Mouse (Mus musculus) heart, embryonic 16.5 days (tissue): ENCODE results near the gene Gm20896. TPM values are rescaled to one million over a fixed set of nuclear protein-coding genes. Genes with fewer than 3 reads are reported as not detected.
"Not testable (repeated sequence)": the region's sequence is repeated elsewhere in the genome, so short reads cannot be mapped to it uniquely, and the experiment has no call there.

Experiments used
- ATAC-seq: fragments of 200-750 bp; cut with Nextera tagmentation; replicated peaks from 2 replicates; pipeline ENCODE4 v1.8.0; 2017; ENCODE audit warnings: moderate number of reproducible peaks; ENCODE audit not compliant: insufficient read depth, low FRiP score; ENCODE audit errors: extremely low read depth
- H3K27ac ChIP-seq: fragments of 300-500 bp; sonication (generic); 2 replicates; pipeline ENCODE4 v1.5.1; 2014; ENCODE audit warnings: mild to moderate bottlenecking, low read length, control low read depth, moderate library complexity
- H3K27me3 ChIP-seq: fragments of 300-500 bp; sonication (generic); 2 replicates; pipeline ENCODE4 v1.6.1; 2014; ENCODE audit warnings: low read length, mixed read lengths; ENCODE audit not compliant: control insufficient read depth, insufficient read depth
- H3K36me3 ChIP-seq: fragments of 300-500 bp; sonication (generic); 2 replicates; pipeline ENCODE4 v1.6.1; 2014; ENCODE audit not compliant: control insufficient read depth, insufficient read depth
- H3K4me1 ChIP-seq: fragments of 300-500 bp; sonication (generic); 2 replicates; pipeline ENCODE4 v1.6.1; 2014; ENCODE audit warnings: low read length, mixed read lengths; ENCODE audit not compliant: control insufficient read depth, insufficient read depth
- H3K4me2 ChIP-seq: fragments of 300-500 bp; sonication (generic); 2 replicates; pipeline ENCODE4 v1.6.1; 2014; ENCODE audit warnings: low read depth, mild to moderate bottlenecking, control low read depth, low read length
- H3K4me3 ChIP-seq: fragments of 300-500 bp; sonication (generic); 2 replicates; pipeline ENCODE4 v1.5.1; 2014; ENCODE audit warnings: mild to moderate bottlenecking, control low read depth, low read length
- H3K9ac ChIP-seq: fragments of 300-500 bp; sonication (generic); 2 replicates; pipeline ENCODE4 v1.6.1; 2014; ENCODE audit warnings: low read length, control low read depth
- H3K9me3 ChIP-seq: fragments of 300-500 bp; sonication (generic); replicated peaks from 2 replicates; pipeline ENCODE4 v1.6.1; 2016; ENCODE audit warnings: low read length; ENCODE audit not compliant: control insufficient read depth
- WGBS: fragments of 180-500 bp; shearing (Covaris S2); extraction: QIAGEN DNeasy Blood & Tissue Kit; methylation state at CpG from one replicate; pipeline ENCODE4 v1.1.7; 2014; 5-methylcytosine and 5-hydroxymethylcytosine counted together
- polyA plus RNA-seq: library from polyadenylated mRNA; unstranded; fragments of >200 nt; fragmentation: Nextera tagmentation; extraction: Ambion mirVana; gene quantifications from 2 replicates; pipeline ENCODE4 v1.2.1, GENCODE M21; 2015

Gm20896 gene
- polyA plus RNA-seq, result not detected in 2 replicates

- not testable (repeated sequence) for H3K4me2 ChIP-seq
These were observed at the start of gene Gm20896 for GRCm38 (mm10) chrY:35921426-35921825. Gene Gm20896 (minus strand): TSS chrY:35921526.

More at GRCm38 (mm10) chrY:35921426-35921825, at the start of gene Gm20896:
- 82% methylated on average over 2 of the region's 6 CpGs for WGBS
- H3K36me3 ChIP-seq, ATAC-seq, H3K4me3 ChIP-seq, H3K27ac ChIP-seq, H3K9ac ChIP-seq, H3K4me1 ChIP-seq, H3K27me3 ChIP-seq, H3K9me3 ChIP-seq: not testable (repeated sequence)
